Mouse (Mus musculus): ENCODE data around the gene Tbc1d22a. TPM values are rescaled to one million over a fixed set of nuclear protein-coding genes. Genes with fewer than 3 reads are reported as not detected.
A peak's percentile ranks its signal among the peaks of the same experiment; 100 is the strongest.

Tbc1d22a gene
- polyA plus RNA-seq, 1 experiment: 56.5 TPM

DNA sequence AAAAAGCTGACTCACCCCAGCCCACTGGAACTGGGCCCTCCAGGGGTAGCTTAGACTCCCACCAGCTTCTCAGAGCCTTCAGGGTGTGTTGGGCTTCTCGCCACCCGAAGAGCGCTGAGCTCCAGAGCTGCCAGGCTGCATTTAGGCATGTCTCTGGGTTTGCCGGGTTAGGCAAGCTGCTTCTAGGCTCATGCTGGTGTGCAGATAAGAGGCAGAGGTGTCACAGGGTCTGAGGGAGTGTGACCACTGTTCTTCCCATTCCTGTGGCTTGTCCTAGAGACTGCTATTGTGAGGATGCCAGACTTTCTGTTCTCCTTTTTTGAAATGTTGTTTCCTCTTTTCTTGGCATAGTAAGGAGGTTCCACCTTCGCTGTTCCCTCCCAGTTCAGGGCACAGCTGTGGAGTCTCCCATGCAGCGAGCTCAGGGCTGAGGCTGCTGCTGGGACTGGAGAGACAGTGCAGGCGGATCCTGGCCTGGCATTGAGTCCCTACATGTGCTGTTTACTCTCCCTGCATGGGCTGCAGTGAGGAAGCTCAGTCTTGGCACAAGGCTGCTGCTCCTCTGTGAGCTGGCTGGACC, 10.8 kb downstream of the Tbc1d22a start:
- H3K4me1 ChIP-seq (replicated peaks; ENCODE audit: control insufficient read depth, insufficient read depth, low read length): peaks cover 8% of the 10 kb centered on the region; the same call in 1 of the 2 replicates
- no peaks in the 10 kb centered on the region for H3K27me3 ChIP-seq (ENCODE audit: control insufficient read depth, insufficient read depth, low read length)
- no peak overlapping the region for H3K27ac ChIP-seq (ENCODE audit: control insufficient read depth, insufficient read depth, low read length)
- no peak for TF ChIP-seq POLR2A (IDR thresholded peaks at IDR 0.05; ENCODE audit: control insufficient read depth, extremely low read depth, insufficient read depth, low read length, poor library complexity)
- DNase-seq: no peak
- 60% methylated on average over 7 of the region's 7 CpGs for WGBS
- no peaks in the 10 kb centered on the region for H3K36me3 ChIP-seq (ENCODE audit: control insufficient read depth, insufficient read depth, low read length)
- no peak overlapping the region for H3K4me3 ChIP-seq (ENCODE audit: control insufficient read depth, insufficient read depth, low read length)

DNA sequence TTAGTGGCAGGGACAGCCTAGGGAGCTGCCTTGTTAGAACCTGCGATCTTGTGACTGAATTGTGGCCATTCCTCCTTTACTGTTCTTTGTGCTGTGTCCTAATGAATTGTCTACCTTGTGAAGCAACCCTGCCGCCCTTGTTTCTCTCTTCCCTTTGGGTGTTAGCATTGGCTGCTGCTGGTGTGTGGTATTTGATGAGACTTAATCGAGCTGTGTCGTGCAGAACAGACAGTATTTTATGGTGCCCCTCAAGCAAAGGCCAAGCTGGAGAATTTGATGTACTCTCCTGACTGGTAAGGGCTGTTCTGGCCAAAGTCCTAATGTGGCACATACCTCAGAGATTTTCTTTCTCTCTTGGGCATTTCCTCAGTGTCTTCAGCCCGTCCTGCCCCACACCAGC, 12.0 kb downstream of the Tbc1d22a start:
- Histone ChIP-seq H3K27me3 (ENCODE audit: control insufficient read depth, insufficient read depth, low read length) (no peaks in the 10 kb centered on the region), H3K27ac (ENCODE audit: control insufficient read depth, insufficient read depth, low read length) (no peak overlapping the region), H3K36me3 (ENCODE audit: control insufficient read depth, insufficient read depth, low read length) (no peaks in the 10 kb centered on the region), H3K4me3 (ENCODE audit: control insufficient read depth, insufficient read depth, low read length) (no peak overlapping the region), H3K4me1 (replicated peaks; ENCODE audit: control insufficient read depth, insufficient read depth, low read length) (peaks cover 6% of the 10 kb centered on the region; the same call in 1 of the 2 replicates)
- 95% methylated on average over 5 of the region's 5 CpGs for WGBS
- TF ChIP-seq CTCF (IDR thresholded peaks at IDR 0.05; ENCODE audit: borderline replicate concordance, control insufficient read depth, extremely low read depth, insufficient read depth, low read length, poor library complexity): no peak
- no peak for TF ChIP-seq POLR2A (IDR thresholded peaks at IDR 0.05; ENCODE audit: control insufficient read depth, extremely low read depth, insufficient read depth, low read length, poor library complexity)
- no peak for DNase-seq

DNA sequence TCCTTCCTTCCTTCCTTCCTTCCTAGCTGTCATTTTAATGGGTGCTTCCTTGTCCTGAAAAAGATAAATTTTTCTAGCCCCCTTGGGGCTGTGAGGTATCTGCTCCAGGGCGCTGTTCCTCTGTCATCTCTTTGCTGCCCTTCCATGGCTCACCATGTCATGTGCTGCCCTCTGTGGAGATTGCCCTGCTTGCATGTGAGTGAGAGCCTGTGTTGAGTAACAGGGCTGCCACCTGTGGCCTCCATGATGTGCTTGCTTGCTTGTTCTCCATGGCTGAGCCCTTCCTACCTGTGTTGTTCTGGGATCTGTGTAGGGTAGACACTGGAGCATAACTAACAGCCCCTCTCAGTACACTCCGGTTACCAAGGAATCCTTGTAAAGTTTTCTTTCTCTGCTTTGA, 12.7 kb downstream of the Tbc1d22a start:
- 94% methylated on average over 2 of the region's 2 CpGs for WGBS
- DNase-seq: no peak
- Histone ChIP-seq H3K27ac (ENCODE audit: control insufficient read depth, insufficient read depth, low read length) (no peak overlapping the region), H3K27me3 (ENCODE audit: control insufficient read depth, insufficient read depth, low read length) (no peaks in the 10 kb centered on the region), H3K36me3 (ENCODE audit: control insufficient read depth, insufficient read depth, low read length) (no peaks in the 10 kb centered on the region), H3K4me1 (replicated peaks; ENCODE audit: control insufficient read depth, insufficient read depth, low read length) (peaks cover 6% of the 10 kb centered on the region; the same call in 1 of the 2 replicates), H3K4me3 (ENCODE audit: control insufficient read depth, insufficient read depth, low read length) (no peak overlapping the region)
- TF ChIP-seq POLR2A (IDR thresholded peaks at IDR 0.05; ENCODE audit: control insufficient read depth, extremely low read depth, insufficient read depth, low read length, poor library complexity) (no peak), CTCF (IDR thresholded peaks at IDR 0.05; ENCODE audit: borderline replicate concordance, control insufficient read depth, extremely low read depth, insufficient read depth, low read length, poor library complexity) (no peak)

DNA sequence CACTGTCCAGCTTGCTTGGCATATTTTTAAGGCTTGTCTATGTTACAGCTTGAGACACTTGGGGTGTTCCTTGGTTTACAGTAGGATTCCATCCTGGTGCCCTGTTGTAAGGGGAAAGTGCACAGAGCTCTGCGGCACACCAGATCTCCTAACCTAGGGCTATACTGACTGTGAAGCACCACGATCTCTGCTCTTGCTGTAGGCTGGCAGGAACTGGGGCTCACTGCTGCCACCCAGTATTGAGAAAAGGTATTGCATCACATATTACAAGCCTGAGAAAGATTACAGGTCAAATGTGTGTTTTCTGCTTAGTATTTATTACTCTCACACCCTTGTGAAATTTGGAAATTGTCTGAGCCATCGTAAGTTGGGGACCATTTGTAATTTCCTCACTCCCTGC, 13.9 kb downstream of the Tbc1d22a start:
- no peak overlapping the region for H3K4me3 ChIP-seq (ENCODE audit: control insufficient read depth, insufficient read depth, low read length)
- no peaks in the 10 kb centered on the region for H3K36me3 ChIP-seq (ENCODE audit: control insufficient read depth, insufficient read depth, low read length)
- 38% methylated on average over 3 of the region's 3 CpGs for WGBS
- no peak for TF ChIP-seq POLR2A (IDR thresholded peaks at IDR 0.05; ENCODE audit: control insufficient read depth, extremely low read depth, insufficient read depth, low read length, poor library complexity)
- DNase-seq: peak; percentile 63
- peaks cover 9% of the 10 kb centered on the region for H3K4me1 ChIP-seq (replicated peaks; ENCODE audit: control insufficient read depth, insufficient read depth, low read length)
- H3K27me3 ChIP-seq (ENCODE audit: control insufficient read depth, insufficient read depth, low read length): no peaks in the 10 kb centered on the region
- H3K27ac ChIP-seq (ENCODE audit: control insufficient read depth, insufficient read depth, low read length): no peak overlapping the region

DNA sequence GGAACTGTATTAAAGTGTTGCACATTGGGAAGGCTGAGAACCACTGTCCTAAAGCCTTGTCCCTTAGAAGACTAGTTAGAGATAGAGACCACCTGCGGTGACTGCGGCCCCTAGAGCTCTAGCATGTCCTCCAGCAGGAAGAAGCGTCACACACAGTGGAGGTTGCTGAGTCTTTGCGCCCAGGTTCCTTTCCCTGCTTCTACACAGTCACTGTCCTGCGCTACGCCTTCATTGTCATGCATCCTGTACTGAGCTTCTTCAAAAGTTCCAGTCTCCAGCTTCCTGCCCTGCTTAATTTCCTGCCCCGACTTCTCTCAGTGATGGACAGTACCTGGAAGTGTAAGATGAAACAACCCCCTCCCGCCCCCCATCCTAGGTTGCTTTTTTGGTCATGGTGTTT, 14.8 kb downstream of the Tbc1d22a start:
- DNase-seq: no peak
- Histone ChIP-seq H3K27ac (ENCODE audit: control insufficient read depth, insufficient read depth, low read length) (no peak overlapping the region), H3K4me1 (replicated peaks; ENCODE audit: control insufficient read depth, insufficient read depth, low read length) (peaks cover 15% of the 10 kb centered on the region)

DNA sequence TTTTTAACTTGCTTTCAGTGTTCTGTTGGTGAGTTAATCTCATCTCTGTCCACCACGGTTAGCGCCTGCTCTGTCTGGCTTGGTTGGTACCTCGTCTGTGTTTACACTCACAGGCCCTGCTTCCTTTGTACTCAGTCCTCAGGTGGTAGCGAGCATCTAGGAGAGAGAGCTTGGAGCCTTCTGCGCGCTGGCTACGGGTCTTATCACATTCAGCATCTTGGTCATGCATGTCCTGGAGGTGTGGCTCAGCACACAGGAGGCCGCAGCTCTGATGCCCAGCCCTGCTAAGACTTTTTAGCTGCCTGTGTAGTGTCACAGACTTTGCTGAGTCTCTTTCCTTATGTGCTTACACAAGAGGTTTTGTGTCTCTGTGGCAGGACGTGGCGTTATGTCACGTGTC, 15.4 kb downstream of the Tbc1d22a start:
- H3K27me3 ChIP-seq (ENCODE audit: control insufficient read depth, insufficient read depth, low read length): no peaks in the 10 kb centered on the region
- no peak overlapping the region for H3K4me3 ChIP-seq (ENCODE audit: control insufficient read depth, insufficient read depth, low read length)
- no peaks in the 10 kb centered on the region for H3K36me3 ChIP-seq (ENCODE audit: control insufficient read depth, insufficient read depth, low read length)
- WGBS: 62% methylated on average over 11 of the region's 11 CpGs
- DNase-seq: no peak
- TF ChIP-seq CTCF (IDR thresholded peaks at IDR 0.05; ENCODE audit: borderline replicate concordance, control insufficient read depth, extremely low read depth, insufficient read depth, low read length, poor library complexity) (no peak), POLR2A (IDR thresholded peaks at IDR 0.05; ENCODE audit: control insufficient read depth, extremely low read depth, insufficient read depth, low read length, poor library complexity) (no peak)
- H3K27ac ChIP-seq (ENCODE audit: control insufficient read depth, insufficient read depth, low read length): no peak overlapping the region
- H3K4me1 ChIP-seq (replicated peaks; ENCODE audit: control insufficient read depth, insufficient read depth, low read length): peaks cover 20% of the 10 kb centered on the region

More for the DNA sequence above, 14.8 kb downstream of the Tbc1d22a start:
- no peaks in the 10 kb centered on the region for H3K27me3 ChIP-seq (ENCODE audit: control insufficient read depth, insufficient read depth, low read length)
- WGBS: 86% methylated on average over 8 of the region's 8 CpGs
- TF ChIP-seq CTCF (IDR thresholded peaks at IDR 0.05; ENCODE audit: borderline replicate concordance, control insufficient read depth, extremely low read depth, insufficient read depth, low read length, poor library complexity) (no peak), POLR2A (IDR thresholded peaks at IDR 0.05; ENCODE audit: control insufficient read depth, extremely low read depth, insufficient read depth, low read length, poor library complexity) (no peak)
- no peaks in the 10 kb centered on the region for H3K36me3 ChIP-seq (ENCODE audit: control insufficient read depth, insufficient read depth, low read length)
- no peak overlapping the region for H3K4me3 ChIP-seq (ENCODE audit: control insufficient read depth, insufficient read depth, low read length)

DNA sequence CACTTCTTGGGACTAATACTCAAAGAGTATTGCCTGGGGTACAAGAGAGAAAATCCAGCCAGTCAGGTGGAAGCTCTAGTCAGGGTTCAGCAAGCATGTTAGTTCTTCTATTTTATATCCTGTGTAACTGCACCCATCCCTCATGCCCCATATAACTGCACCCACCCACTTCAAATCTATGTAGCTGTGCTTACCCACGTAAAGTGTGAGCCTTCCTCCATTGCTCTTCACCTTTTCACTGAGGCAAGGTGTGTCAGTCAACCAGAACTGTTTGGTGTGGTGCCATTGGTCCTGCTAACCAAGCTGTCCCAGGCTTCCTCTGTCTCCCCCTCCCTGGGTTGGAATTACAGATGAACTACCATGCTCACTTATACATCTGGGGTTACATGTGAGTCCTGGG, 16.9 kb downstream of the Tbc1d22a start:
- Histone ChIP-seq H3K27me3 (ENCODE audit: control insufficient read depth, insufficient read depth, low read length) (no peaks in the 10 kb centered on the region), H3K4me3 (ENCODE audit: control insufficient read depth, insufficient read depth, low read length) (no peak overlapping the region), H3K27ac (ENCODE audit: control insufficient read depth, insufficient read depth, low read length) (no peak overlapping the region), H3K36me3 (ENCODE audit: control insufficient read depth, insufficient read depth, low read length) (no peaks in the 10 kb centered on the region), H3K4me1 (replicated peaks; ENCODE audit: control insufficient read depth, insufficient read depth, low read length) (peaks cover 33% of the 10 kb centered on the region)
- no peak for DNase-seq
- 76% methylated on average over 1 of the region's 1 CpGs for WGBS
- TF ChIP-seq CTCF (IDR thresholded peaks at IDR 0.05; ENCODE audit: borderline replicate concordance, control insufficient read depth, extremely low read depth, insufficient read depth, low read length, poor library complexity) (no peak), POLR2A (IDR thresholded peaks at IDR 0.05; ENCODE audit: control insufficient read depth, extremely low read depth, insufficient read depth, low read length, poor library complexity) (no peak)

All from thymus, adult 2 months (tissue).